Mouse (Mus musculus): ENCODE results near the gene Ppef1.

The Ppef1 gene

DNA sequence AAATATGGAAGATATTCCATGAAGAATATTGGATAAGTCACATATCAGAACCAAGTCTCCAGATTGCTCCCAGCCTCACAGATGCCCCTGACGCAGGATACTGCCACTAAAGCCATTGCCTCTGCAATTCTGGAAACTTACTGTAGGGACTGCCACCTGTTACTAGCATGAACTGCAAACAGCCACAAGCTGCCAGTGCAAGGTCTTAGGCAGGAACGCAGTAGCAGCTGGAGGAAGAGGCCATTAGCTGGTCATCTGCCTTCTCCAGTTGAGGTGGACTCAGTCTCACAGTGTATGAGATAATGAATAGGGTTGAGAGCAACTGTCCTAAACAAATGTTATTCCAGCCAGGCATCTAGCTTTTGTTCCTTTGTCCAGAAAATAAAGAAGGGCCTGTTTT lies 137.5 kb downstream of the Ppef1 start:
- DNase-seq = no peak

- DNase-seq = no peak
Observed at GRCm38 (mm10) chrX:160592933-160593332, 142.6 kb downstream of the Ppef1 start.

DNA sequence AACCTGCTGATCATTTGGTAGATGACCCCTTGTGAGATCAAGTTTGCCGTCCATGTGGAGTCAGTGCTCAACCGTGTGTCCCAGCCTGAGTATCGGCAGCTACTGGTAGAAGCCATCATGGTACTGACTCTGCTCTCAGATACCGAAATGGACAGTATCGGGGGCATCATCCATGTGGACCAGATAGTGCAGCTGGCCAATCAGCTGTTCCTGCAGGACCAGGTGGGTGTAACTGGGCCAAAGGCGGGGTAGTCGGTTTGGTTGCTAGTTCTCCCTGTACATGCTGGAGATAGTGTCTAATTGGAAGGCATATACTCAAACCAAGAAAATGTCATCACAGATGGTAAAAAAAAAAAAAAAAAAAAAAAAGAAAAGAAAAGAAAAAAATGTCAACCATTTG lies 145.4 kb downstream of the Ppef1 start:
- no peak for DNase-seq

DNA sequence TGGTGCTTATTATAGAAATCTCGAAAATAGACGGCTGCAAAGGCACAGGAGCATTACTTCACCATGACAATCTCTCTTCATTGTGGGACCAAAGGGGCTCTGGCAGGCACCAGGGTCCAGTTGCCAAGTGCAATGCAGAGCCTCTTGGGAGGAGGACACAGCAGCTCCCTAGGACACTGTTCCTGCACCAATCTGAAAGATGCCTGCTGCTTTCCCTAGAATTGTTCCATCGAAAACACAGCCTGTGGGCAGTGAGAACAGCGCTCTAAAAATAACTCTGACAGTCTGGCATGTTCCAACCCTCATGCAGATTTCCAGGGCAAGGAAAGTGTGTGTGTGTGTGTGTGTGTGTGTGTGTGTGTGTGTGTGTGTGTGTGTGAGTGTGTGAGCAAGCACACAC lies 147.0 kb downstream of the Ppef1 start:
- no peak for DNase-seq

DNA sequence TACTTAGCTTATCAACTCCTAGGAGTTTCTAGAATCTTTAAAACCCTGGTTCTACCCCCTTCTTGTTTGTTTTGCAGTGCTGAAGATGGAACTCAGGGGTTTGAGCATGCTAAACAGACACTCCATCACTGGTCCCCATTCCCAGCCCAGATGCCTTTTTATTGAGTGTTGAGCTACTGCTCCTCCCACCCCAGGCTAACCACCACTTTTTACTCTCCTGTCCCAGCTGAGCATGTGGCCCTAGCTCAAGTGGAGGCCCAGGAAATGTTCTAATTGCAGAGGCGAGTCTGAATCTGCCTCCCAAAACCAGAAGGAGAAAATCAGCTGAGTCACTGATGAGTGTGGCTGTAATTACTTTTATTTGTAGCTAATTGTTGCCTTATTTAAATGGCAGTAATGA lies 150.5 kb downstream of the Ppef1 start:
- no peak for DNase-seq

DNA sequence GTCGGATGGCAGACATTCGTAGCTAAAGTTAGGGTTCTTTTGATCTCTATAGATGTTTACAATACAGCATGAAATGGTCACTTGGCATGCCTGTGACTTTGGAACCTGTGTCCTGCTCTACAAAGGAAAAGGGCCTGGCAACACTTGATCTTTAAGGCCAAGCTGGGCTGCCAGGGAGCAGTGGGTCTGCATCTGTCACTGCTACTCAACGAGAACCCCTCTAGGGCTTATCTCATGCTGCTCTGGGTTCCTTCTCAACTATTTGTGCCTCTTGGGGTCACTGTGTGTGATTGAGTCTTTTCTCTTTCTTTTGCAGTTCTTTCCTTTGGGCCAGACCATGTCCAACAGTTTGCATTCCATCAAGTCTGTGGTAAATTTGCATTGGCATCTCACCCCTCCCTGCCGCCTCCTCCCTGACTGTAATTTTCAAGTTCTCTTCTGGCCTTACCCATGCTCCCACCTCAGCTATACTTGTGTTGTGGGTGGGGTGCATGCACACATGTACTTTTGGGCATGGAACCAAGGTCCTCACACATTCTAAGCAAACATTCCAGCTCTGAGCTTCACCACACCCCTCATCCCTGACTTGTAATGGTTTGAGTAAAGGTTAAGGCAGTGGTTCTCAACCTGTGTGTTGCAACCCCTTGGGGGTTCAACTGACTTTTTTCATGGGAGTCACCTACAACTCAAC lies 151.3 kb downstream of the Ppef1 start:
- no peak for DNase-seq

DNA sequence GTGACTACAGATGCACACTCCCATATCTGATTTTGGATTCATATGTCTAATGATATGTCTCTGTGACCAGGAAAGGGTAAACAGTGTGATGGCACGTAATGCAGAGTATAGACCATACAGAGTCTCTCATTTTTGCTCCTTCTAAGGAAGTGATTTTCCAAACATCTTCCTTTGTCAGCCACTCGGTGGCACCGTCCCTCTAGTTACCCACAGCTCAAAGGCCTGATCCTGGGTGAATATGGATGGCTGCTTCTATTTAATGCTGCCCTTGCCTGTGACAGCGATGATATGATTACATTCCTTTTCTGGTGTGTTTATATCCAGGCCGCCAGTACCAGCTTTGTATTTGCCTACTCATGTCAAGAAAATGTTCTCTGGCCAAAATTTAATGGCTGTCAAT lies 152.0 kb downstream of the Ppef1 start:
- DNase-seq = no peak
